In the genomic region with DNA sequence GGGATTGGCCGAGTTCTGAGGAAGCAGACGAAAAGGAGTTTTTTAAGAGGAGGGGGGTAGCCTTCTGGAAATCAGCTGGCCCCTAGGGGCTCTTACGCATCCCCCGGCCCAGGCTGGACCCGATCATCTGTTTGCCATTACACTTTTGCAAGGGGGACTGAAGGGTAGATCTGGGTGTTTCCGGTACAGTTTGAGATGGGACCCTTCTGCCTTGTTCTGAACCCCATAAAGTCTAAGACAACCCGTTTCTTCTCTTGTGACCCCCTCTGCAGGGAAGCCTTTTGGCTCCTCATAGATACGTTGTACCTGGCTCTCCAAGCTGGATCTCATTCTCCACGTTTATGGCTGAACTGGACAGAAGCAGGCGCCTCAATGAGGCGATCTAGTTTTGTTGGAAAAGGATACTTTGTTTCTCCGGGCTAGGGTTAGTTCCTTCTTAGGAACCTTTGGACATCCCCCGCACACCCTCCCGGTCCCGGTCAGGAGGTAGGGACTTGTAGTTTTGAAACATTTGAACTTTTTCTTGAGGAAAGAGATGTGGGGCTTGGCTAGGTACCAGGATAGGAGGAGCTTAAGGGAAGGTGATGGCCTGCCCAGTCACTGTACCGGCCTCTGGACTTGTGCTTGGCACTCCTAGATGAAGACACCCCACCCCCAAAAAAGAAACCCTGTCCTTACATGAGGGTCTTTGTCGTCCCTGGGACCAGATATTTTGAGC, we compare ENCODE assay signal across 8 mouse cellular contexts. TPM values are rescaled to one million over a fixed set of nuclear protein-coding genes. Genes with fewer than 3 reads are reported as not detected.
DNase-seq lines count a peak whose midpoint lies in the region; ATAC-seq and TF ChIP-seq lines count a peak whose summit lies in the region.

No protein-coding gene starts in this region.

- 4% methylated on average over 17 of the region's 17 CpGs for WGBS in heart, postnatal 0 days
- 5% methylated on average over 17 of the region's 17 CpGs for WGBS in limb, embryonic 11.5 days

- H3K4me1 ChIP-seq in heart, postnatal 0 days (ENCODE audit: control insufficient read depth, insufficient read depth): peaks cover 37% of the 10 kb centered on the region
- H3K4me1 ChIP-seq in limb, embryonic 11.5 days (ENCODE audit: control insufficient read depth, insufficient read depth, low read length): peaks cover 38% of the 10 kb centered on the region

- no peaks in the 10 kb centered on the region for H3K36me3 ChIP-seq in heart, postnatal 0 days (replicated peaks; ENCODE audit: control insufficient read depth, insufficient read depth, low read length)
- H3K36me3 ChIP-seq in limb, embryonic 11.5 days (ENCODE audit: control insufficient read depth, insufficient read depth, low read length): no peaks in the 10 kb centered on the region
- H3K36me3 ChIP-seq in myocyte (ENCODE audit: control insufficient read depth, insufficient read depth): no peaks in the 10 kb centered on the region

- peak overlapping the region; percentile 90 for H3K4me2 ChIP-seq in heart, postnatal 0 days (ENCODE audit: low read depth, low read length)
- H3K4me2 ChIP-seq in limb, embryonic 11.5 days (ENCODE audit: low read depth, severe bottlenecking): peak overlapping the region; percentile 85
- peak overlapping the region; percentile 79 for H3K4me2 ChIP-seq in myocyte (ENCODE audit: low read depth)

- H3ac ChIP-seq in myocyte (ENCODE audit: control insufficient read depth, insufficient read length): peak overlapping the region; percentile 39

- H3K9ac ChIP-seq in heart, postnatal 0 days (replicated peaks; ENCODE audit: low read depth, low read length): peak overlapping the region; percentile 72
- peak overlapping the region; percentile 91 for H3K9ac ChIP-seq in limb, embryonic 11.5 days (ENCODE audit: low read length)

- no peak for ATAC-seq in heart, postnatal 0 days (ENCODE audit: insufficient read depth, low read depth)
- ATAC-seq in limb, embryonic 11.5 days (ENCODE audit: insufficient number of reproducible peaks, low FRiP score, low TSS enrichment, low read depth): no peak

- no peak for TF ChIP-seq POLR2A in myocyte (IDR thresholded peaks at IDR 0.05; ENCODE audit: insufficient read length, low read depth)

- peak overlapping the region; percentile 89 for H3K27ac ChIP-seq in heart, postnatal 0 days (ENCODE audit: low read depth)
- H3K27ac ChIP-seq in limb, embryonic 11.5 days (replicated peaks; ENCODE audit: low read depth, low read length): peak overlapping the region; percentile 96

- no peak for TF ChIP-seq CTCF in heart, postnatal 0 days (IDR thresholded peaks at IDR 0.05; ENCODE audit: low read depth)

- no peaks in the 10 kb centered on the region for H3K27me3 ChIP-seq in heart, postnatal 0 days (ENCODE audit: control insufficient read depth, insufficient read depth, low read length)
- no peaks in the 10 kb centered on the region for H3K27me3 ChIP-seq in limb, embryonic 11.5 days (ENCODE audit: control insufficient read depth, insufficient read depth, low read length)
- H3K27me3 ChIP-seq in myocyte (ENCODE audit: control insufficient read depth, insufficient read depth, insufficient read length): no peaks in the 10 kb centered on the region

- H3K79me2 ChIP-seq in myocyte (ENCODE audit: control insufficient read depth, insufficient read depth): peaks cover 55% of the 10 kb centered on the region

- peak overlapping the region; percentile 89 for H3K4me3 ChIP-seq in heart, postnatal 0 days (ENCODE audit: low read depth, low read length)
- peak overlapping the region; percentile 95 for H3K4me3 ChIP-seq in limb, embryonic 11.5 days (ENCODE audit: low read depth, low read length)
- H3K4me3 ChIP-seq in myocyte: peak overlapping the region; percentile 97

- peak; percentile 54 to 61 for DNase-seq in cerebellum, postnatal 10 days
- DNase-seq in cerebellum, adult 9-10 months: no peak
- peak; percentile 55 to 67 for DNase-seq in adrenal gland, postnatal 36 days
- no peak for DNase-seq in heart, postnatal 0 days (ENCODE audit: low spot score)
- no peak for DNase-seq in limb, embryonic 11.5 days (ENCODE audit: low spot score)
- no peak for DNase-seq in left cerebral cortex, adult 11 months (ENCODE audit: low spot score)
- DNase-seq in urinary bladder, adult 18-20 months (ENCODE audit: low spot score in 2 of 2): no peak

- TF ChIP-seq EP300 in heart, postnatal 0 days (IDR thresholded peaks at IDR 0.05; ENCODE audit: low read depth): no peak

- no peaks in the 10 kb centered on the region for H3K9me3 ChIP-seq in heart, postnatal 0 days (replicated peaks; ENCODE audit: control insufficient read depth, low read length)
- H3K9me3 ChIP-seq in limb, embryonic 11.5 days (ENCODE audit: control insufficient read depth, low read length): no peaks in the 10 kb centered on the region

TF ChIP-seq in myocyte, 11 proteins besides CTCF, POLR2A, EP300 and RAD21:
- TF ChIP-seq E2F4 (IDR thresholded peaks at IDR 0.05; ENCODE audit: insufficient read depth): no peak
- TF ChIP-seq REST (IDR thresholded peaks at IDR 0.05; ENCODE audit: insufficient read depth, insufficient read length): no peak
- no peak for TF ChIP-seq SRF (IDR thresholded peaks at IDR 0.05; ENCODE audit: control insufficient read depth, insufficient read length, low read depth)

RNA-seq across cellular contexts. Expression of a gene that starts 2.0 kb away (rescaled TPM):
- total RNA-seq in adrenal gland, postnatal 36 days (2021): 100 to 1,000 TPM; 103 to 128 TPM
- total RNA-seq in heart, postnatal 0 days (2014; rRNA removed; ENCODE audit: low replicate concordance): 34.2 and 45.7 TPM in 2 replicates
- 26.5 and 27.8 TPM in 2 replicates for polyA plus RNA-seq in heart, postnatal 0 days (2015; fragmentation: Nextera tagmentation; extraction: Ambion mirVana)
- 79.9 and 80.5 TPM in 2 replicates for polyA plus RNA-seq in limb, embryonic 11.5 days (2014; fragmentation: Nextera tagmentation; extraction: Ambion mirVana)
- polyA plus RNA-seq in myocyte (2012; fragmentation: generic; extraction: Trizol): 82.6 TPM

RNA-seq across cellular contexts. Expression of a gene that starts 18.6 kb away (rescaled TPM):
- 100 to 1,000 TPM; 851 to 921 TPM for total RNA-seq in adrenal gland, postnatal 36 days (2021)
- 192 and 208 TPM in 2 replicates for total RNA-seq in heart, postnatal 0 days (2014; rRNA removed; ENCODE audit: low replicate concordance)
- polyA plus RNA-seq in heart, postnatal 0 days (2015; fragmentation: Nextera tagmentation; extraction: Ambion mirVana): 394 and 409 TPM in 2 replicates
- polyA plus RNA-seq in limb, embryonic 11.5 days (2014; fragmentation: Nextera tagmentation; extraction: Ambion mirVana): 576 and 600 TPM in 2 replicates
- 1,321 TPM for polyA plus RNA-seq in myocyte (2012; fragmentation: generic; extraction: Trizol)

RNA-seq across cellular contexts. Expression of a gene that starts 25.1 kb away (rescaled TPM):
- total RNA-seq in adrenal gland, postnatal 36 days (2021): not detected
- not detected in 2 replicates for total RNA-seq in heart, postnatal 0 days (2014; rRNA removed; ENCODE audit: low replicate concordance)
- polyA plus RNA-seq in heart, postnatal 0 days (2015; fragmentation: Nextera tagmentation; extraction: Ambion mirVana): not detected in 2 replicates
- not detected in 2 replicates for polyA plus RNA-seq in limb, embryonic 11.5 days (2014; fragmentation: Nextera tagmentation; extraction: Ambion mirVana)
- polyA plus RNA-seq in myocyte (2012; fragmentation: generic; extraction: Trizol): 0.07 TPM

RNA-seq across cellular contexts. Expression of a gene that starts 34.5 kb away (rescaled TPM):
- 10 to 100 TPM; 20.2 to 26.3 TPM for total RNA-seq in adrenal gland, postnatal 36 days (2021)
- 3.2 and 3.5 TPM in 2 replicates for total RNA-seq in heart, postnatal 0 days (2014; rRNA removed; ENCODE audit: low replicate concordance)
- 7.7 and 8.2 TPM in 2 replicates for polyA plus RNA-seq in heart, postnatal 0 days (2015; fragmentation: Nextera tagmentation; extraction: Ambion mirVana)
- 15.4 and 18.3 TPM in 2 replicates for polyA plus RNA-seq in limb, embryonic 11.5 days (2014; fragmentation: Nextera tagmentation; extraction: Ambion mirVana)
- polyA plus RNA-seq in myocyte (2012; fragmentation: generic; extraction: Trizol): 8.9 TPM

RNA-seq across cellular contexts. Expression of a gene that starts 39.7 kb away (rescaled TPM):
- 1 to 10 TPM; 2.8 to 3.6 TPM for total RNA-seq in adrenal gland, postnatal 36 days (2021)
- total RNA-seq in heart, postnatal 0 days (2014; rRNA removed; ENCODE audit: low replicate concordance): 0.23 and 1.4 TPM in 2 replicates
- 0.97 and 1.6 TPM in 2 replicates for polyA plus RNA-seq in heart, postnatal 0 days (2015; fragmentation: Nextera tagmentation; extraction: Ambion mirVana)
- polyA plus RNA-seq in limb, embryonic 11.5 days (2014; fragmentation: Nextera tagmentation; extraction: Ambion mirVana): 15.9 and 17.4 TPM in 2 replicates
- 1.9 TPM for polyA plus RNA-seq in myocyte (2012; fragmentation: generic; extraction: Trizol)

Comparison
In these comparisons a context has a peak if more than half of its experiments do, and no peak if none do; other contexts are left out.
1. DNase-seq: peak in cerebellum, postnatal 10 days (2 of 2) and adrenal gland, postnatal 36 days (2 of 2); none in cerebellum, adult 9-10 months (single experiment), heart, postnatal 0 days (single experiment), limb, embryonic 11.5 days (single experiment), left cerebral cortex, adult 11 months (single experiment) and urinary bladder, adult 18-20 months (0 of 2).
2. Peak in every context shown above with its lines, with median percentiles within 50 percentile points of each other: H3K4me2 ChIP-seq and H3K4me3 ChIP-seq.